8 mouse cellular contexts compared by ENCODE assay signal in genomic region chr6:30403465-30403864, GRCm38 (mm10). TPM values are rescaled to one million over a fixed set of nuclear protein-coding genes. Genes with fewer than 3 reads are reported as not detected.
DNase-seq lines count a peak whose midpoint lies in the region; ATAC-seq and TF ChIP-seq lines count a peak whose summit lies in the region.

No protein-coding gene starts in this region.

- no peaks in the 10 kb centered on the region for H3K36me3 ChIP-seq in hindbrain, embryonic 11.5 days (ENCODE audit: control insufficient read depth, insufficient read depth, low read length)
- no peaks in the 10 kb centered on the region for H3K36me3 ChIP-seq in lung, embryonic 14.5 days (ENCODE audit: insufficient read depth)
- H3K36me3 ChIP-seq in neural tube, embryonic 15.5 days, result no peaks in the 10 kb centered on the region

- H3K27ac ChIP-seq in hindbrain, embryonic 11.5 days (ENCODE audit: low read depth, low read length), result no peak overlapping the region
- H3K27ac ChIP-seq in lung, embryonic 14.5 days (ENCODE audit: low read depth), result no peak overlapping the region
- peak overlapping the region; percentile 74 for H3K27ac ChIP-seq in neural tube, embryonic 15.5 days (replicated peaks)

- no peaks in the 10 kb centered on the region for H3K4me1 ChIP-seq in hindbrain, embryonic 11.5 days (replicated peaks; ENCODE audit: control insufficient read depth, insufficient read depth, low read length)
- no peaks in the 10 kb centered on the region for H3K4me1 ChIP-seq in lung, embryonic 14.5 days (ENCODE audit: insufficient read depth)
- peaks cover 19% of the 10 kb centered on the region for H3K4me1 ChIP-seq in neural tube, embryonic 15.5 days

- H3K9ac ChIP-seq in hindbrain, embryonic 11.5 days (ENCODE audit: low read depth, low read length), result peak overlapping the region; percentile 11; the same call in 1 of the 2 replicates
- H3K9ac ChIP-seq in lung, embryonic 14.5 days, result peak overlapping the region; percentile 34; the same call in 1 of the 2 replicates
- H3K9ac ChIP-seq in neural tube, embryonic 15.5 days (replicated peaks), result peak overlapping the region; percentile 51

- H3K4me2 ChIP-seq in hindbrain, embryonic 11.5 days (replicated peaks; ENCODE audit: low read depth, low read length), result peak overlapping the region; percentile 11
- H3K4me2 ChIP-seq in lung, embryonic 14.5 days, result peak overlapping the region; percentile 58
- peak overlapping the region; percentile 60 for H3K4me2 ChIP-seq in neural tube, embryonic 15.5 days

- peak; percentile 83 for DNase-seq in R1 (ENCODE audit: low read depth, low spot score)
- DNase-seq in cerebellum, adult 9-11 months, result peak; percentile 77
- DNase-seq in hindbrain, embryonic 11.5 days (ENCODE audit: low spot score), result peak; percentile 78
- peak; percentile 78 for DNase-seq in layer of hippocampus, adult 9-10 months (ENCODE audit: low spot score)
- peak; percentile 91 for DNase-seq in lung, embryonic 14.5 days
- DNase-seq in thymus, postnatal 14 days, result peak; percentile 64

- WGBS in hindbrain, embryonic 11.5 days, result 24% methylated on average over 4 of the region's 4 CpGs
- 20% methylated on average over 4 of the region's 4 CpGs for WGBS in lung, embryonic 14.5 days
- WGBS in neural tube, embryonic 15.5 days, result 16% methylated on average over 4 of the region's 4 CpGs

- H3K4me3 ChIP-seq in hindbrain, embryonic 11.5 days (ENCODE audit: low read depth, low read length), result 0 out of 2 replicates have a peak overlapping the region, but pooled peaks have one; percentile 10
- H3K4me3 ChIP-seq in lung, embryonic 14.5 days (ENCODE audit: low read depth, low read length), result peak overlapping the region; percentile 23
- peak overlapping the region; percentile 39 for H3K4me3 ChIP-seq in neural tube, embryonic 15.5 days (replicated peaks)

- ATAC-seq in frontal cortex, adult (ENCODE audit: low TSS enrichment), result 0 out of 2 replicates have a peak, but pooled peaks have one; percentile 28
- no peak for ATAC-seq in hindbrain, embryonic 11.5 days (ENCODE audit: low FRiP score)
- no peak for ATAC-seq in lung, embryonic 14.5 days (ENCODE audit: insufficient read depth)
- no peak for ATAC-seq in neural tube, embryonic 15.5 days (ENCODE audit: low FRiP score)

- peak; percentile 98 for TF ChIP-seq CTCF in lung, embryonic 14.5 days (IDR thresholded peaks at IDR 0.05; ENCODE audit: low read depth)

- H3K9me3 ChIP-seq in hindbrain, embryonic 11.5 days (ENCODE audit: control insufficient read depth, low read length), result no peaks in the 10 kb centered on the region
- H3K9me3 ChIP-seq in lung, embryonic 14.5 days (ENCODE audit: low read depth, low read length), result no peaks in the 10 kb centered on the region
- H3K9me3 ChIP-seq in neural tube, embryonic 15.5 days (replicated peaks), result no peaks in the 10 kb centered on the region

- H3K27me3 ChIP-seq in hindbrain, embryonic 11.5 days (ENCODE audit: control insufficient read depth, insufficient read depth, low read length), result no peaks in the 10 kb centered on the region
- no peaks in the 10 kb centered on the region for H3K27me3 ChIP-seq in lung, embryonic 14.5 days (ENCODE audit: insufficient read depth, low read length)
- no peaks in the 10 kb centered on the region for H3K27me3 ChIP-seq in neural tube, embryonic 15.5 days (replicated peaks)

RNA-seq across cellular contexts. Expression of gene Klhdc10, which starts 1.8 kb away (rescaled TPM):
- 27.4 and 28.2 TPM in 2 replicates for polyA plus RNA-seq in hindbrain, embryonic 11.5 days (2014; fragmentation: Nextera tagmentation; extraction: Ambion mirVana)
- 32.6 and 33.9 TPM in 2 replicates for polyA plus RNA-seq in lung, embryonic 14.5 days (2014; fragmentation: Nextera tagmentation; extraction: Ambion mirVana)
- 27.6 and 29.4 TPM in 2 replicates for polyA plus RNA-seq in neural tube, embryonic 15.5 days (2015; fragmentation: Nextera tagmentation; extraction: Ambion mirVana)

RNA-seq across cellular contexts. Expression of gene Zc3hc1, which starts 12.6 kb away (rescaled TPM):
- 69.3 and 79.1 TPM in 2 replicates for polyA plus RNA-seq in hindbrain, embryonic 11.5 days (2014; fragmentation: Nextera tagmentation; extraction: Ambion mirVana)
- polyA plus RNA-seq in lung, embryonic 14.5 days (2014; fragmentation: Nextera tagmentation; extraction: Ambion mirVana), result 66.8 and 66.9 TPM in 2 replicates
- polyA plus RNA-seq in neural tube, embryonic 15.5 days (2015; fragmentation: Nextera tagmentation; extraction: Ambion mirVana), result 56.2 and 59.2 TPM in 2 replicates
